Mouse (Mus musculus) neural tube, embryonic 12.5 days (tissue): ENCODE data around the gene Rnf217. TPM values are rescaled to one million over a fixed set of nuclear protein-coding genes. Genes with fewer than 3 reads are reported as not detected.
A peak's percentile ranks its signal among the peaks of the same experiment; 100 is the strongest.

Experiments
- ATAC-seq: fragments of 200-750 bp; cut with Nextera tagmentation; 2 replicates; pipeline ENCODE4 v1.8.0; 2017; ENCODE audit warnings: low read depth, mild to moderate bottlenecking, moderate TSS enrichment, moderate library complexity; ENCODE audit not compliant: low FRiP score
- H3K27ac ChIP-seq: fragments of 300-500 bp; sonication (generic); 2 replicates; pipeline ENCODE4 v1.5.1; 2016
- H3K27me3 ChIP-seq: fragments of 300-500 bp; sonication (generic); replicated peaks from 2 replicates; pipeline ENCODE4 v1.6.1; 2016; ENCODE audit warnings: mild to moderate bottlenecking
- H3K36me3 ChIP-seq: fragments of 300-500 bp; sonication (generic); 2 replicates; pipeline ENCODE4 v1.6.1; 2016; ENCODE audit warnings: mild to moderate bottlenecking
- H3K4me1 ChIP-seq: fragments of 300-500 bp; sonication (generic); 2 replicates; pipeline ENCODE4 v1.6.1; 2016
- H3K4me2 ChIP-seq: fragments of 300-500 bp; sonication (generic); replicated peaks from 2 replicates; pipeline ENCODE4 v1.6.1; 2016; ENCODE audit warnings: mild to moderate bottlenecking
- H3K4me3 ChIP-seq: fragments of 300-500 bp; sonication (generic); 2 replicates; pipeline ENCODE4 v1.5.1; 2016
- H3K9ac ChIP-seq: fragments of 300-500 bp; sonication (generic); 2 replicates; pipeline ENCODE4 v1.6.1; 2016; ENCODE audit warnings: mild to moderate bottlenecking
- H3K9me3 ChIP-seq: fragments of 300-500 bp; sonication (generic); 2 replicates; pipeline ENCODE4 v1.6.1; 2016; ENCODE audit warnings: mild to moderate bottlenecking
- WGBS: fragments of 180-500 bp; shearing (Covaris S2); methylation state at CpG from one replicate; pipeline ENCODE4 v1.1.7; 2016; 5-methylcytosine and 5-hydroxymethylcytosine counted together
- polyA plus RNA-seq: library from polyadenylated mRNA; unstranded; fragments of >200 nt; fragmentation: Nextera tagmentation; extraction: Ambion mirVana; gene quantifications from 2 replicates; pipeline ENCODE4 v1.2.1, GENCODE M21; 2016

Gene Rnf217
- polyA plus RNA-seq, 1 experiment from 2014 or later: 2.1 TPM

DNA sequence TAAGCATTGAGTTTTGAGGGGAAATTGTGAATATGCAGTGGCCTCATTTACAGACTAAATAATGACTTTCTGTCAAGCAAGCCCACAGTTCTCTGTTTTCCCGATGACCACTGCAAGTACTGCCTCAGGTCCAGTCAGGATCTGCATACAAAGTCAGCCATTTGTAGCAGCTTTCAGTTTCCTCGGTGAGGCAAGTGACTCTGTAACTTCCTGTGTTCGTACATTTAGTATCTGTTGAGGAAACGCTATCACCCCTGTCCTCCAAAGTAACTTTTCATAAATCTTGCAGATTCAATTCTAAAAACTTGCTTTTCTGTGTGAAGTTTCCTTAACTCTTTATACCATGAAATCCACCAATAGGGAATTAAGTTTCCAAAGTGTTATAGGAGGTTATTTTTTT is 143.6 kb downstream of the Rnf217 start:
- no peak overlapping the region for H3K9ac ChIP-seq
- H3K4me1 ChIP-seq: no peaks in the 10 kb centered on the region
- no peak for ATAC-seq
- no peaks in the 10 kb centered on the region for H3K27me3 ChIP-seq
- H3K36me3 ChIP-seq: no peaks in the 10 kb centered on the region
- WGBS: 84% methylated on average over 4 of the region's 4 CpGs
- H3K4me3 ChIP-seq: no peak overlapping the region
- no peak overlapping the region for H3K27ac ChIP-seq
- no peaks in the 10 kb centered on the region for H3K9me3 ChIP-seq
- no peak overlapping the region for H3K4me2 ChIP-seq

GRCm38 (mm10) chr10:31463044-31463443 is 145.9 kb downstream of the Rnf217 start:
- no peak overlapping the region for H3K4me3 ChIP-seq
- H3K9ac ChIP-seq: no peak overlapping the region
- H3K36me3 ChIP-seq: no peaks in the 10 kb centered on the region
- no peak for ATAC-seq
- H3K4me2 ChIP-seq: no peak overlapping the region
- no peak overlapping the region for H3K27ac ChIP-seq
- no peaks in the 10 kb centered on the region for H3K9me3 ChIP-seq
- 95% methylated on average over 2 of the region's 2 CpGs for WGBS
- no peaks in the 10 kb centered on the region for H3K4me1 ChIP-seq
- no peaks in the 10 kb centered on the region for H3K27me3 ChIP-seq

GRCm38 (mm10) chr10:31456806-31457205 is 152.2 kb downstream of the Rnf217 start:
- Histone ChIP-seq H3K27ac (no peak overlapping the region), H3K36me3 (no peaks in the 10 kb centered on the region), H3K9ac (no peak overlapping the region), H3K4me1 (no peaks in the 10 kb centered on the region), H3K4me2 (no peak overlapping the region), H3K4me3 (no peak overlapping the region), H3K27me3 (no peaks in the 10 kb centered on the region), H3K9me3 (no peaks in the 10 kb centered on the region)
- no peak for ATAC-seq
- 62% methylated on average over 1 of the region's 1 CpGs for WGBS

- no peak for ATAC-seq
- Histone ChIP-seq H3K9ac (no peak overlapping the region), H3K4me1 (peaks cover 3% of the 10 kb centered on the region), H3K36me3 (no peaks in the 10 kb centered on the region), H3K4me3 (no peak overlapping the region), H3K4me2 (no peak overlapping the region), H3K27ac (no peak overlapping the region), H3K27me3 (no peaks in the 10 kb centered on the region), H3K9me3 (no peaks in the 10 kb centered on the region)
- WGBS: 67% methylated on average over 1 of the region's 1 CpGs
Observed at GRCm38 (mm10) chr10:31447083-31447482, 161.9 kb downstream of the Rnf217 start.

DNA sequence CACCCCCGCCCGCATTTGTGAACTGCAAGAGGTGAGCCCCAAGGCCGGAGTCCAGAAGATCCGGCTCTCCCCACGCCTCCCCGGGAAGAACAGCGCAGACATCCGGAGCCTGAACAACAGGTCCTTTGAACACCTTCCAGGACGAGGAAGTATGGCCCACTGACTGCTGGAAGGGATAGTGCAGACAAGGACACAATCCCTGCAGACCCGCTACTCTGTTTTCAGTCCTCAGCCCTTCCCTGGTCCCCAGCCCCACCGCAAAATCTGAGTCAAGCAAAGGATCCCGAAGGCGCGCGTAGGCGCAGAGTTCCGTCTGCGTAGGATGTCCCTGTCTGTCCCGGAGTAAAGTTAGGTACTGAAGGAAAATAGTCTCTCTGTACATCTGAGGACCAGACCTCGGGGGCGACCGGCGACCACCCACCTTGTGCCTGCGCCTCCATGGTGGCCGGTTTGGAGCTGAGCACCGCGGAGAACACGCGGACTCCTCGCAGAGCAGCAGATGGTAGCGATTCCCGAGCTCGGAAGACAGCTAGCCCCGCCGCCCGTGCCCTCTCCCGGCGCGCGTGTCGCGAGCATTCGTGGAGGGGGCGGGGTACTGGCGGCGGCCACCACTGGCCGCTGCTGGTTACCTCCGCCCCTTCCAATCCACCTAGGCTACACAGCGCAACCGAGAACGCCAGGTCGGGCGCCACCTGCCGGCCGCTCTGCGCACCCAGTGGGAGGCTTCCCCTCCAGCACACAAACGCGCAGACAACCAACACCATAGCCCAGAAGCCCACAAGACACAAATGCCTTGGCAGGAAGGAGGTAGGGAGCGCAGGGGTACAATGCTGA is 163.5 kb downstream of the Rnf217 start, which contains the start of gene Tpd52l1:
Tpd52l1 (minus strand) TSS at position 668 of the 834 bp plus-strand sequence.
- Histone ChIP-seq H3K4me2 (peak within 1 kb of the TSS; percentile 85), H3K36me3 (no peaks in the 10 kb centered on the region), H3K4me1 (peaks cover 3% of the 10 kb centered on the region), H3K9ac (peak within 1 kb of the TSS; percentile 56), H3K27me3 (no peaks in the 10 kb centered on the region), H3K9me3 (no peaks in the 10 kb centered on the region), H3K27ac (no peak within 1 kb of the TSS), H3K4me3 (peak within 1 kb of the TSS; percentile 63)
- peak; percentile 99 for ATAC-seq
- under 1% methylated on average over 58 of the region's 59 CpGs for WGBS

GRCm38 (mm10) chr10:31444206-31444605 is 164.8 kb downstream of the Rnf217 start:
- no peak for ATAC-seq
- H3K9me3 ChIP-seq: no peaks in the 10 kb centered on the region
- no peak overlapping the region for H3K4me2 ChIP-seq
- H3K4me3 ChIP-seq: no peak overlapping the region
- no peaks in the 10 kb centered on the region for H3K36me3 ChIP-seq
- no peaks in the 10 kb centered on the region for H3K27me3 ChIP-seq
- peaks cover 3% of the 10 kb centered on the region for H3K4me1 ChIP-seq
- no peak overlapping the region for H3K27ac ChIP-seq
- WGBS: 61% methylated on average over 7 of the region's 7 CpGs
- H3K9ac ChIP-seq: no peak overlapping the region

Other genes with a start within 250 kb of the Rnf217 start
- 25.4 and 26.4 TPM in 2 replicates for gene Tpd52l1, start 163.2 kb downstream of the Rnf217 start, polyA plus RNA-seq